Mouse (Mus musculus) cerebellum, adult 2 months (tissue): Measurements from ENCODE around the gene Zfp207.

ENCODE experiments used
- CTCF ChIP-seq: fragments of 200-500 bp; IDR thresholded peaks from 2 replicates; pipeline ENCODE4 v1.5.1; 2011; ENCODE audit warnings: low read depth, mild to moderate bottlenecking, control low read depth, low read length, moderate library complexity, borderline replicate concordance; ENCODE audit not compliant: insufficient read depth
- POLR2A ChIP-seq: fragments of 200-500 bp; IDR thresholded peaks from 2 replicates; pipeline ENCODE4 v1.6.1; 2011; ENCODE audit warnings: low read length, control low read depth, borderline replicate concordance; ENCODE audit not compliant: insufficient read depth

- TF ChIP-seq CTCF, result no peak
- TF ChIP-seq POLR2A, result no peak
Observed at GRCm38 (mm10) chr11:80424691-80425090, 41.6 kb downstream of the Zfp207 start.
